Mouse (Mus musculus): ENCODE results near the gene Selenop.

Gene Selenop

DNA sequence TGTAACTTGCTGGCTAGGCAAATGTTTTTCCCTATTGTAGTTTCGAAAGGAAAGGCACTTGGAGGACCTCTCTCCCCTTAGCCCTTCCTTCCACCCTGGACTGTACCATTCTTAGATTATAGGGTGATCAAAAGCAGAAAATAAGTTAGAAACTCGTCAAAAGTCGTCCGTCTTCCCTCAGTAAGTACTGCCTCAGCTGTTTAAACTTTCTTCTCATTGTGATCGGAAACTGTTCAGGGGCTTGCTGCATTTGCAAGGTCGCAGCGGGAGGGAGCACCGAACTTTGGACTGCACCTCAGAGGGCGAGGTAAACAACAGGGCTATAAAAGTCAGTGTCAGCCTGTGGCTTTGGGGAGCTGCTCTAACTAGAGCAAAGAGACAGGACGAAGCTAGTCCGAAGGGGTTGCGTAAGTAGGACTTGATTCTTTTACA lies 2.3 kb downstream of the Selenop start:
- peak; percentile 82 for DNase-seq (ENCODE audit: low spot score)

DNA sequence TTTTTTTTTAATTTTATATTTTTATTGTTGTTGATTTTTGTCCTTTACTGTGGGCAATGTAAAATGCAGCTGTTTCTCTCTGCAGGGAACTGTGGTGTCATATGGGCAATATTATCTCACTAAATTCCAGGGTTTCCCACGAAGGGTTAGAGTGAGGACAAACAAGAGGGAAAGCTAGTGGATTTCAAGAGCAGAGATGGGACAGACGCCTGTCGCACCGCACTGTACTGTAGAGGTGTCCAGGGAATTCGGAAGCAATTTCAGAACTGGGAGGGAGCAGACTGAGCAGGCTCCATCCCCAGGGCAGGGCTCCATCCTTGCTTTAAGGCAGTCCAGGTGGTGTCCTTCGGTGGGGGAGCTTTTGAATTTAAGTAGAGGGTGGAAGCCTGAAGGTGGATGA lies 2.9 kb downstream of the Selenop start:
- no peak for DNase-seq (ENCODE audit: low spot score)

DNA sequence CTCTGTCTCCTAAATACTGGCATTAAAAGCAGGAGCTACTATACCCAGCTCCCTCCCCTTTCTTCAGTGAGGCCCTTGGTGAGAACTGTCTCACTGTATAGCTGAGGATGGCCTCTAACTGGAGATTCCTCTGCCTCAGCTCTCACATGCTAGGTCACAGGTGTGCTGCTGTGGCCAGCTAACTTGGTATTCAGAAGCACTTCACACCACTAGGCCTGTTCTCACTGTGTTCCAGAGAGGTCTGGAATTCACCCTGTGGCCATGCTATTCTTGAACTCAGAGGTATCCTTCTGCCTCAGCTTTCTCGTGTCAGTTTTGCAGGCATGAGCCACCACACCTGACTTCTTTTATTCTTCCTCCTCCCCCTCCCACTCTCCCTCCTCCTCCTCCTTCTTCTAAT lies 4.8 kb downstream of the Selenop start:
- DNase-seq (ENCODE audit: low spot score): no peak

DNA sequence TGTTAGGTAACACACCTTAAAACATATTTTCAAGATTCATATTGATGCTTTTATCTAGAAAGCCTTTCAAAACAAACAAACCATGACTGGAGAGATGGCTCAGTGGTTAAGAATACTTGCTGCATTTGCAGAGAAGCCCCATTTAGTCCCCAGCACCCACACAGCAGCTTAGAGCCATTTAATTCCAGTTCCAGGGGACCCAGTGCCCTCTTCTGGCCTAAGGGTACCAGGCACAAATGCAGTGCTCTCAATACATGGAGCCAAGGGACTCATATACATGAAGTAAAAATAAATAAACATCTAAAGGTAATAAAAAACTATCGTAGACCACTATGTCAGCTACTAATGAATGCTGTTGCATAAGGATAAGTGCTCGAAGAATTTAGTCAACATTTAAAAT lies 9.0 kb downstream of the Selenop start:
- DNase-seq (ENCODE audit: low spot score): no peak

DNA sequence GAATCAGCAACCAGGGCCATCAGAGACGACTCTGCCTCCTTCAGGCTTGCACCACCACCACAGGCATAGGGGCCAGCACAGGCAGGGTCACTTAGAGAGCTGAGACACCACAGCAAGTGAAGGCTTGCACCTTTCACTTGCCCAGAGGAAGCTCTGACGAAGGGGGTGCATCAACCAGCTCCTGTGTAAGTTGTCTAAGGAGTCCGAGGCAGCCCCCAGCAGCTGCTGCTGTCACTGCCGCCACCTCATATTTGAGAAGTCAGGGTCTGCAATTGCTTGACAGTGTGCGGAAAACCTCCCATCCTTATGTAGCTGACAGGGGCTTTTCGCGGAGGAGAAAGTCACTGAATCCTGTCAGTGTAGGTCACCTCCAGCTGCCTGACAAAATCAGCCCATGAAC lies 10.9 kb downstream of the Selenop start:
- DNase-seq (ENCODE audit: low spot score): no peak

DNA sequence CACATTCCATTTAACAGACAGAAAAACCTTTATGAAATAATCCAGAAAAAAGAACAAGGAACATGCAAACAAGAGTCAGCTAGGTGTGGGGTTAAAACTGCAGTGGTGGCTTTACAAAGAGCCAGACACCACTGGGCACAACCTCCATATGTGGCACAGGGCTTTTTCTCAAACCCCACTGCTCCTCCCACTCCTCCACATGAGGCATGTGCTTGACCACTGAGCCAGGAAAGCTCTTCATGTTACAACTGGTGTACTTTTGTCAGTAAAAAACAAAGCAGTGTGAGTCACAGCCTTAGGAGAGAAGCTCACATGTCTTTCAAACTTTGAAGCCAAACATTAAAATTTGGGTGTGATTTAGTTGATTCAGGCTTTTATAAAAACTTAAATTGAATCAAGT lies 12.9 kb downstream of the Selenop start:
- DNase-seq (ENCODE audit: low spot score): no peak

DNA sequence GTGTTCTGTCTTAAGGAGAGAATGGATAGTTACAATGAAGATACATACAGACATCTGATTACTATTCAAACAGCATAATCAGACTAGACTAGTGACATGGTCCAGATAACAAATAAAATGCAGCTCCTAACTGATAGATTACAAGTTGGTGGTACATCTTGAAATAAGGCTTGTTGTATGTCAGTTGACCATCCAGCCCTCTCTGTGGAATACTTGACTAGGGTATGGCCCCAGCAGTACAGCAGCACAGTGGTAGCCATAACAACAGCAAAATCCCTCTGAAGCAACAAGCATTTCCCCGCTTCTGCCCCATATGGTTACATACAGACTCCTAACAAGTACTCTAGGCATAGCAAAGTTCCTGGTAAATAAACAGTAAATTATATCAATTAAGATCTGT lies 13.4 kb downstream of the Selenop start:
- DNase-seq (ENCODE audit: low spot score): no peak

DNA sequence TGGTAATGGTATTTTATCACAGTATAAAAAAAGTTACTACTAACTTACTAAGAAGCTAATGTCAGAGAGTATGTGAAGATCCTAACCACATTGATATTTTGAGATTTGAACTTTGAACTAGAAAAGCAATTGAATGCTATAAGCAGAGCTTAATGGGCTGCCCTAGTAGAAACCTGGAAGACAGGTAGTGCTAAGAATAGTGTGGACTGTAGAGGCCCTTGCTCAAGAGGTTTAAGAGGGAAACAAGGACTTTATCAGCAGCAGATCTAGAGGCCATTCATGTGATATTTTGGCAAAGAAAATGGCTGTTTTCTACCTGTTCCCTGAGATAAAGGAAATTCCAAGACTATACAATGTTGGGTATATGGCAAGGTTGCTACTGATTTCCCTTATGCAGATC lies 17.7 kb downstream of the Selenop start:
- no peak for DNase-seq (ENCODE audit: low spot score)

DNA sequence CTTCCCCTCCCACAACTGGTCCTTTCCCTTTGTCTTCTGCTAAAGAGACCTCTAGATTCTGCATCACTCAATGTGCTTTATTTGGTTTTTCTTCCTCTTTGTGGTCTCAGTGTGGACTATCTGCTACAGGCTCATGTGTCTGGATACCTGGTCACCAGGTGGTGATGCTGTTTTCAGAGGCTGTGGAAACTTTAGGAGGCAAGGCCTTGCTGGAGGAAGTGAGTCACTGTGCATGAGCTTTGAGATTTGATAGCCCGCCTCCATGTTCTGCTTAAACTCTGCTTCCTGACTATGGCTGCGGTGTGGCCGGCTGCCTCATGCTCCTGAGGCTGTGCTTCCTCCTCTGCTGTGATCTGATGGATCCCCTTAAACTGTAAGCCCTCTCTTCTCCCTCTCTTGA lies 22.1 kb downstream of the Selenop start:
- no peak for DNase-seq (ENCODE audit: low spot score)

DNA sequence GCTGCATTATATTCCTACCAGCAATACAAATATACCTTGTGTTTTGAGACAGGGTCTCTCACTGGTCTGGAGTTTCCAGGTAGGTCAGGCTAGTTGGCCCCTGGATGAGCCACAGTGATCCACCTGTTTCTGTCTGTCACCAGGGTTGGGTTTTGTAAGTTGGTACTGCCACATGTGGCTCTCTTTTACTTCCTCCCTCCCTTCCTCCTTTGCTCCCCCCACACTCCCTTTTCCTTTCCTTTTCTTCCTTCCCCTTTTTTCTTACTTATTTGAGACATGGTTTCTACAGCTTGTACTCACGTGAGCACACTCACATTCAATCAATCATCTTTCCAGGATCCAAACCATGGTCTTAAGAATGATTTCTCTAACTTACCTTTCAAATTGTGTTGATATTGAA lies 25.1 kb downstream of the Selenop start:
- no peak for DNase-seq (ENCODE audit: low spot score)

DNA sequence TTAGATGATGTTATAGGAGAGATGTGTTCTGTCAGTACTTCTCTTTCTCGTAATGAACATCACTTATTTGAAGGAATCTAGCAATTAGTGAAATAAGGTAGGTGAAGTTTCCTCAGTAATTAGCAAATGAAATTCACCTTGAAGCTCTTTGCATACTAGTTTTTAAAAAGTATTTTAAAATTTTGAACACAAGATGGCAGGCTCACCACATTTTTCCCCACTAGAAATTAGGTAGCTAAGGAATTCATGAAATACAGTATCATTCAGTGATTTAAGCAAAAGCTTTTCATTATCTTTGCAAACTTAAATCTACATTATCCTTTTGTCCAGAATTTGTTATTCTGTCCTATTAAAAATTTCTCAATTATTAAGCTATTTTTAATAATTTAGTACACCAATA lies 27.6 kb downstream of the Selenop start:
- DNase-seq (ENCODE audit: low spot score): no peak

DNA sequence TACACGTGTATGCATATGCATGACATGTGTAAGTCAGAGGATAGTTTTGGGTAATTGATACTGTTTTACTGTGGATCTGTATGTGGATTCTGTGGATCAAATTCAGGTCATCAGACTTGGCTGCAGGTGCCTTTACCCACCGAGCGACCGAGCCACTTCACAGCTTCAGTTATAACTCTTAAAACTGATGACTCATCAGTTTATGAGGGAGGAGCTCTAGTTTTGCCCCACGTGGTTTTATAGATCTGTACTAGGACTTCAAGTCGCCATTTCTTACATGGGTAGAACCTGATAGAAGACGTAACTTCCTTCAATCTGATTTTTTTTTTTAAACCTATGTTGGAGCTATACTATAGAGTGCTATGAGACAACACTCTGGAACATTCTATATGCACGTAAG lies 29.3 kb downstream of the Selenop start:
- no peak for DNase-seq (ENCODE audit: low spot score)

DNA sequence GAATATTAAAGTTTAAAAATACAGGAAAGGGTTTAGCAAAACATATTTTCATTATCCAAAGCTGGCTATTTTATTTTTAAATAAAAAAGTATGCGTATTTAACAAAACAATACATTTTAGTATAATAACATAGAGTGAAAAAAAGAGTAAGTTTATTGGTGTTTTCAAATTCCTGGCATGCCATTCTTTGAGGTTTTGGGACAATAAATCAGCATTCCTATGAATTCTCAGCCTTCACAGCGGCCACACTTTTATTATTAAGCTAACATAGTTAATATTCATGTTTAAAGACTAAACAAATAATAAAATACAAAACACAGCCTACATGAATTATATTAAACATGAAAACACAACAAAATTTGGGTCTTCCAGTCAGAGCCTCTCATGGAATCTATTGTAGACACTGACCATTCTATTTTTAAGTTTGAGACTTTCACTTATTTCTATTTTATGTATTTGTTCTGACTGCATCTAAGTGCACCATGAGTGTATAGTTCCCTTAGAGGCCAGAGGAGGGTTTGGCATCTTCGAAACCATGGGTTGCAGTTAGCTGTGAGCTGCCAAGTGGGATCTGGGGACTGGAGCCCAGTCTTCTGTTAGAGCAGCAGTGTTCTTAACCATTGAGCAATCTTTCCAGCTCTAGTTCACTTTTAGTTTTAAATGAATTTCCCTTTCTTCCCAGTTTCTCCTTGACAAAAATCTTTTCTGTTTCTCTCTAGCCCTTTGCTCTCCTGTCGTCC lies 32.2 kb downstream of the Selenop start:
- DNase-seq (ENCODE audit: low spot score): no peak

DNA sequence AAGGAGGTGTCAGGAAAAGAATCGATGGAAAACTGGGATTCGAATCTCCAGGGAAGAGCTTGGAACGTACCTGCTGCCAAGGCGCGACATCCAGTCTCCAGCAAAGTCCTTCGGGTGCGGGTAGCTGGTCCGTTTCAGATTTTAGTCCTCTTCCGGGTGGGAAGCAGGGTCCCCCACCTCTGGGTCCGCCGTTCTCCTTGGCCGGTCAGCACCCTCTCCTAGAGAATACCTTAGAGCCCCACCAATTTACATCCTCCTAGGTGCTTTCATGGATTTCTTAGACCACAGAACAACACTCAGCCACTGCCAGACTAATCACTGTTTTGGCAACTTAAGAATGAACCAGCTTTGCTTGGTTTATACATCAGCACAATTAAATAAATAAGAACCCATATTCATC lies 35.1 kb downstream of the Selenop start, which contains the start of gene Ccdc152:
Gene Ccdc152 (minus strand): TSS at position 101 of the 400 bp plus-strand sequence.
- DNase-seq (ENCODE audit: low spot score): no peak

DNA sequence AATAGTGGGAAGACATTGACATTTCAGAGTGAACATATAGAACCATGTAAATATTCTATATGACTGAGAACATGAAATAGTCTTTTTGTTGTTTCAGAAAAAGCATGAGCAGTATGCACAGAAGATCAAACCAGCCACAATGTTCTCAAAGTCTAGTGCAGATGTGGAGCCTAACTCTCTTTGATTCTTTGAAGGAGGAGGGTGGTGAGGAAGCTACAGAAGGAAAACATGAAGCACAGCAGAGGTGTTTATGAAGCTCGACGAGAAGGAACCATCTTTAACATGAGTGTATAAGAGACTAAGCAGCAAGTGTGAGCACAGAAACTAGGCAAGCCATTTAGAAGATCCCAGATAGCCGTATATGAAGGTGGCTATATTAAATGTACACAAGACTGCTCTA lies 41.5 kb downstream of the Selenop start:
- DNase-seq (ENCODE audit: low spot score): no peak

DNA sequence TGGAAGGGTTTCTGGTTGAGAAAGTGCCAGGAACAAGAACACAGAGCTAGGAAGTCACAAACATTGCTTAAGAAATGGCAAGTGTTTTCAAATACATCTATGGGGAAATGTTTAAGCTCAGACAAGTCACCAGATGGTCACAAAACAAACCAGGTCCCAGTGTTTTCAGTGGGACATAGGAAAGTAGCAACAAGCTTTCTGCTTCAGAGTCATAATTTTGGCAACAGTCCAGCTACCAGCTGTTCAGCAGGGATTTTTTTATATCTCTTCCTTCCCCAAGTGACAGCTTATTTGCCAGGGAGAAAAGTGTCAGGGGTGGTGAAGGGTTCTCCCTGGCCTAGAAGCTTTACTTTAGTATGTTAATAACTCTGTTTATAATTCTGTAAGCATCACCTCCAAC lies 44.6 kb downstream of the Selenop start:
- no peak for DNase-seq (ENCODE audit: low spot score)

DNA sequence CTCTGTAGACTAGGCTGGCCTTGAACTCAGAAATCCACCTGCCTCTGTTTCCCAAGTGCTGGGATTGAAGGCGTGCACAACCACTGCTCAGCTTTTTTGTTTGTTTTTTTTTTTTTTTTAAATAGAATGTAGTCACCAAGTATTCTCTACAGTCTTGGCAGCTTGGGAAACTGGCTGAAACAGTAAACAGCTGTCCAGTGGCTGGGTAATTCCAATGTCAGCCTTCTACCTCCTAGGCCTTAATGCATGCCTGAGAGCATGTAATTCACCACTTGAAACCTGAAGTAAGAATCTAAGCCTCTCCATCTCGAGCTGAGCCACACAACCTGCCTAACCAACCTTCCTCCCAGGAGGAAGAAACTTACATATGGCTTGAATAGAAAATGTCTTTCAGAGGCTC lies 48.3 kb downstream of the Selenop start:
- DNase-seq (ENCODE audit: low spot score): no peak

DNA sequence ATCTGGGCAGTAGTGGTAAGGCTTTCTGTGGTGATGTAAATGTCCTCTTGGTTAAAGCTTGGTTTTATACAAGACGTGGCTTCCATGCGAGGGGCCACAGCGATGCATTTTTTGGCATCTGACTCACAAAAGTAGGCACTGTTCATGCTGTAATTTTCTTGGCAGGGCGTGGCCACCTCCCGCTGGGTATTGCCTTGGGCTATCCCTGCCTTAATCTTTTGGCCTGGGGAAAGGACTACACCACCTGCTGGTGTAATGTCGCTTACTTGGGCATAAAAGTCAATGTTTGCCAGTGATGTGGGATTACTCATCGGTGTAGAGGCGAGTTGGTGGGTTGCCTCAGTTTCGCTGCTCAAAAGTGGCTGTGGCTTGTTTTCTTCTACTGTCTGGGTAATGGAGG lies 51.6 kb downstream of the Selenop start:
- no peak for DNase-seq (ENCODE audit: low spot score)

DNA sequence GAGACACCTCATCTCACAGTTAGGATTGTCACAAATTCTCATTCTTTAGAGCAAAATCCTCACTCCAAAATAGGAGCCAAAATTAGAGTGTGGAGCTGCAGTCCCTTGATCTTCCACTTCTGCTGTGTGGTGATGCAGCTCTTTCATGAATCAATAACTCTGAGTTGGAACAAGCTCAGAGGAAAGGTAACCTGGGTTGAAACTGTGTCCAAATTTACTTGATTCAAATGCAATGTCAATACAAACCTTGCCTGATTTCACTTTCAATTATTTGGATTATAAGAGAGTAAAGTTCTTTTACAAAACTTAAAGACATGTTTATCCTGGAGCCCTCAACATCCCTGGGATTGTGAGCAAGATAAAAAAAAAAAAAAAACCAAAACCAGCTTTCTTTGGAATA lies 54.7 kb downstream of the Selenop start:
- no peak for DNase-seq (ENCODE audit: low spot score)
